Mouse (Mus musculus) layer of hippocampus, adult 8-10 months (tissue): ENCODE measurements around the gene Psg23. TPM values are rescaled to one million over a fixed set of nuclear protein-coding genes. Genes with fewer than 3 reads are reported as not detected.
"Not testable (repeated sequence)": the region's sequence is repeated elsewhere in the genome, so short reads cannot be mapped to it uniquely, and the experiment has no call there.

ENCODE experiments used
- DNase-seq, 2 experiments: peaks; one replicate each; pipeline ENCODE4 v3.0.0; 2022; ENCODE audit warnings: low spot score in 2 of 2
- total RNA-seq, 4 experiments: library from RNA; stranded (reverse); gene quantifications; 2 replicates each; pipeline ENCODE4 v1.2.4; 2022

Psg23 gene
- not detected for total RNA-seq

DNA sequence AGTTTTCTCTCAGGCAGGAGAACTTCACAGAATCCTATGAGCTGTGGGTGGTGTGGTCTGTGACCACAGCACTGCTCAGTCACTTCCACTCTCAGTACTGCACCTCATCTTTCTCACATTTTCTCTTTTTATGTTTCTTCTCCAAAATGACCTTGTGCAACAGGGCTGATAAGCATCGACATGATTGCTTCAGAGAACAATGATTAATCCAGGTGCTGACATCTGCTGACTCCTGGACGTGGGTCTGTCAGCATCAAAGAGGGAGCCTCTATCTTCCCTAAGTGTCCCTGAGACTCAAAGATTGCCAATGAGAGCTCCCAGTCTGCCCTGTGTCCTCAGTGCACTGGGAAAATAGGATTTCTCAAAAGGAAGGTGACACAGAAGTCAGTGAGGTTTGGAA lies at the start of gene Psg23:
TSS of gene Psg23 (minus strand) at position 101 of the 400 bp plus-strand sequence.
- DNase-seq: not testable (repeated sequence)

DNA sequence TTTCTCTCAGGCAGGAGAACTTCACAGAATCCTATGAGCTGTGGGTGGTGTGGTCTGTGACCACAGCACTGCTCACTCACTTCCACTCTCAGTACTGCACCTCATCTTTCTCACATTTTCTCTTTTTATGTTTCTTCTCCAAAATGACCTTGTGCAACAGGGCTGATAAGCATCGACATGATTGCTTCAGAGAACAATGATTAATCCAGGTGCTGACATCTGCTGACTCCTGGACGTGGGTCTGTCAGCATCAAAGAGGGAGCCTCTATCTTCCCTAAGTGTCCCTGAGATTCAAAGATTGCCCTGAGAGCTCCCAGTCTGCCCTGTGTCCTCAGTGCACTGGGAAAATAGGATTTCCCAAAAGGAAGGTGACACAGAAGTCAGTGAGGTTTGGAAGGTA lies 40.3 kb upstream of the Psg23 start, which contains the start of gene Psg21:
TSS of gene Psg21 (minus strand) at position 101 of the 400 bp plus-strand sequence.
- not testable (repeated sequence) for DNase-seq

DNA sequence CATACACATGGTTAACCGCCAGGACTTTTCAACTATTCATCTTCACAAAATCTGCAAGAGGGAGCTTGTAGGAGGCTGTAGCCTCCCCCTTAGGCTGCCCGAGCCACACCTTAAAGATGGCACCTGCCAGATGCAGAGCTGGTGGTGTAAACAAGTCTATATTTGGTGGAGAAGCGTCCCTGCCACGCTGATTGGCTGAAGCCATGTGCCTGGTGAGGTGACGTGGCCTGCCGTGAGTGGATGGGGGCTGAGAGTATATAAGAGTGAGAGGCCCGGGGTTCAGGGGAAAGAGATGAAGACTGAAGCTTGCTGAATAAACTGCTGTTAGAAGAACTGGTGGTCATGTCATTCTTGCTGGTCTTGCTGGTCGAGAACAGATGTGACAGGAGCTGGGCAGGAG lies 10.6 kb upstream of the Psg23 start:
- not testable (repeated sequence) for DNase-seq

DNA sequence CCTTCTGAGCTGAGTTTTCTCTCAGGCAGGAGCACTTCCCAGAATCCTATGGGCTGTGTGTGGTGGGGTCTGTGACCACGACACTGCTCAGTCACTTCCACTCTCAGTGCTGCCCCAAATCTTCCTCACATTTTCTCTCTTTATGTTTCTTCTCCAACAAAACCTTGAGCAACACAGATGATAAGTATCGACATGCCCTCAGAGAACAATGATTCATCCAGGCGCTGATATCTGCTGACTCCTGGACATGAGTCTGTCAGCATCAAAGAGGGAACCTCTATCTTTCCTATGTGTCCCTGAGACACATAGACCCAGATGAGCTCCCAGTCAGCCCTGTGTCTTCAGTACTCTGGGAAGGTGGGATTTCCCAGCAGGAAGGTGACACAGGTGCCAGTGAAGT lies 49.1 kb downstream of the Psg23 start, which contains the start of gene Psg27:
TSS of gene Psg27 (minus strand) at position 101 of the 400 bp plus-strand sequence.
- DNase-seq: no peak

DNA sequence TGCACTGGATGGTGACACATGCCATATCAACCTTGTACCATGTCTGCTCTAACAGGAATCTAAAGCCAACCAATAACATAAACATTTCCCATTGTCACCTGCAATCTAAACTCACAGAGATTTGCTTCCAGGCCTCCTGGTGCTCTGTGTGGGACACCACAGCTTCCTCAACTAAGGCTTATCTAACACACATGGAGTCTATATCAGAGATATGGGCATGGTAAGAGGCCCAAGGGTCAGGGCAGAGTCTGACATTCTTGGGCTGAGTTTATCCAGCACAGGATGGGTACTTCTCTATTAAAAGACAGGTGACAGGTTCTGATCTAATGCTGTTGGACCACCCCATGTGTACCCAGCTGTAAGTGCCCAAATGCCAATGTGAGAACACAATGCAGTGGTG lies 56.5 kb downstream of the Psg23 start:
- DNase-seq: no peak

Other genes with a start within 250 kb of the Psg23 start
- not detected for gene Psg28, start 184.5 kb downstream of the Psg23 start, total RNA-seq
- not detected for gene Psg26, start 132.3 kb downstream of the Psg23 start, total RNA-seq
- not detected for gene Psg25, start 84.2 kb downstream of the Psg23 start, total RNA-seq
- gene Psg27, start 49.2 kb downstream of the Psg23 start, total RNA-seq: not detected
- gene Psg21, start 40.2 kb upstream of the Psg23 start, total RNA-seq: not detected
- not detected for gene Psg20, start 69.7 kb upstream of the Psg23 start, total RNA-seq
- gene Psg22, start 101.6 kb upstream of the Psg23 start, total RNA-seq: not detected
- gene Psg19, start 182.0 kb upstream of the Psg23 start, total RNA-seq: not detected
- under 1 TPM in 1 of 4 experiments, not detected in 3; 0.14 TPM for gene Psg17, start 205.1 kb upstream of the Psg23 start, total RNA-seq
- 1 to 10 TPM; 1.9 to 2.6 (median 2.2) TPM for gene Mill2, start 223.5 kb upstream of the Psg23 start, total RNA-seq